Mouse (Mus musculus): ENCODE data around the gene Gm21119.
"Not testable (repeated sequence)": the region's sequence is repeated elsewhere in the genome, so short reads cannot be mapped to it uniquely, and the experiment has no call there.

Gene Gm21119

GRCm38 (mm10) chr8:20652976-20653375, 38.3 kb downstream of the Gm21119 start:
- DNase-seq (ENCODE audit: low spot score): peak; percentile 1

- not testable (repeated sequence) for DNase-seq (ENCODE audit: low spot score)
Measured at GRCm38 (mm10) chr8:20678418-20678817, 63.7 kb downstream of the Gm21119 start.

Data from ovary, postnatal 10 days (tissue).